Mouse (Mus musculus) liver, adult 2 months (tissue): ENCODE results near the gene Btbd35f7. TPM values are rescaled to one million over a fixed set of nuclear protein-coding genes. Genes with fewer than 3 reads are reported as not detected.
"Not testable (repeated sequence)": the region's sequence is repeated elsewhere in the genome, so short reads cannot be mapped to it uniquely, and the experiment has no call there.

Source experiments
- DNase-seq: peaks from one replicate; pipeline ENCODE4 v3.0.0-alpha.2; 2011; ENCODE audit warnings: low read depth, low spot score; ENCODE audit errors: extremely low read depth
- H3K27ac ChIP-seq: fragments of 200-500 bp; replicated peaks from 2 replicates; pipeline ENCODE4 v1.5.1; 2012; ENCODE audit warnings: low read depth, mild to moderate bottlenecking, control low read depth, inconsistent platforms, low read length; ENCODE audit not compliant: insufficient read depth
- H3K27me3 ChIP-seq: fragments of 200-500 bp; 2 replicates; pipeline ENCODE4 v1.6.1; 2012; ENCODE audit warnings: mild to moderate bottlenecking, moderate library complexity, low read length, inconsistent platforms; ENCODE audit not compliant: control insufficient read depth, insufficient read depth
- H3K36me3 ChIP-seq: fragments of 200-500 bp; 2 replicates; pipeline ENCODE4 v1.6.1; 2012; ENCODE audit warnings: low read length, inconsistent platforms; ENCODE audit not compliant: control insufficient read depth, insufficient read depth
- H3K4me1 ChIP-seq: fragments of 200-500 bp; 2 replicates; pipeline ENCODE4 v1.6.1; 2011; ENCODE audit warnings: low read length; ENCODE audit not compliant: control insufficient read depth, insufficient read depth
- H3K4me3 ChIP-seq: fragments of 200-500 bp; 2 replicates; pipeline ENCODE4 v1.5.1; 2011; ENCODE audit warnings: low read depth, mild to moderate bottlenecking, control low read depth, low read length, moderate library complexity; ENCODE audit not compliant: insufficient read depth
- H3K79me2 ChIP-seq: fragments of 200-500 bp; 2 replicates; pipeline ENCODE4 v1.6.1; 2012; ENCODE audit warnings: inconsistent platforms, mild to moderate bottlenecking, low read length, moderate library complexity; ENCODE audit not compliant: control insufficient read depth, insufficient read depth
- H3K9ac ChIP-seq: fragments of 200-500 bp; 2 replicates; pipeline ENCODE4 v1.6.1; 2012; ENCODE audit warnings: low read depth, mild to moderate bottlenecking, control low read depth, inconsistent platforms, low read length
- WGBS: fragments of 180-500 bp; shearing (Covaris S2); methylation state at CpG from one replicate; pipeline ENCODE4 v1.1.7; 2018; 5-methylcytosine and 5-hydroxymethylcytosine counted together
- polyA plus RNA-seq: library from polyadenylated mRNA; depleted of rRNA; stranded (reverse); fragments of >200 nt; gene quantifications from 2 replicates; pipeline ENCODE4 v1.2.3, GENCODE M21; 2012; rRNA removed
- total RNA-seq: library from RNA; depleted of rRNA; stranded (reverse); fragments of >200 nt; gene quantifications from 2 replicates; pipeline ENCODE4 v1.2.3, GENCODE M21; 2014; rRNA removed

Gene Btbd35f7
- not detected in 2 replicates for total RNA-seq
- not detected in 2 replicates for polyA plus RNA-seq

DNA sequence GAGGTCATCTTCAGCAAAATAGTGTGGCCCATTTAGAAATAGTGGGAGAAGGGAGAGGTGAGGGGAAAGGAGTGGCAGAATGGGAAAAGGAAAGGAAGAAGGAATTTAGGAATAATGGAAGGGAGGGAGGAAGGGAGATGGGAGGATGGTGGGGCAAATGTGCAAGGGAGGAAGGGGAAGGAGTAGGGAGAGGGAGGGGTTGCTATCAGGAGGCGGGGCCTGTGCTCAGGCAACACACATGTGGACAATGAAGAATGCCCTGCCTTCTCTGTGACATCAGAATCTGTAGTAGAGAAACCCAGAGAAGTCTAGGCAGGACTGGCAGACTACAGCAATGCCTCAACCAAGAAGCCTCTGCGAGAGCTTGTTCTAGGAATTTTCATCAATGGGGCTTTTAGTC is at the start of gene Btbd35f7:
Gene Btbd35f7, plus strand, starts transcription at position 301 of the 400 bp plus-strand sequence.
- H3K27ac ChIP-seq, H3K4me3 ChIP-seq, DNase-seq, H3K79me2 ChIP-seq, H3K27me3 ChIP-seq, H3K36me3 ChIP-seq, H3K4me1 ChIP-seq, H3K9ac ChIP-seq: not testable (repeated sequence)
- no CpG with 5 or more reads among the region's 2 CpGs for WGBS

Other genes with a start within 250 kb of the Btbd35f7 start
- gene Mycs, start 199.8 kb upstream of the Btbd35f7 start, total RNA-seq, result not detected in 2 replicates
- gene Mycs, start 199.8 kb upstream of the Btbd35f7 start, polyA plus RNA-seq, result not detected in 2 replicates